Mouse (Mus musculus): ENCODE results near the gene Zfp428.

GRCm38 (mm10) chr7:24499856-24500577 lies 6.8 kb upstream of the Zfp428 start:
- TF ChIP-seq ZC3H11A (IDR thresholded peaks at IDR 0.05; ENCODE audit: borderline replicate concordance, low read depth, low read length) (no peak), CHD2 (IDR thresholded peaks at IDR 0.05; ENCODE audit: low read depth, low read length) (no peak), MAFK (IDR thresholded peaks at IDR 0.05; ENCODE audit: insufficient read depth, low read depth, low read length) (no peak), ZNF384 (IDR thresholded peaks at IDR 0.05; ENCODE audit: low read depth, low read length) (no peak)

Measured in ES-E14 (cell line).